Mouse (Mus musculus): ENCODE data around the gene Mrpl45.
A peak's percentile ranks its signal among the peaks of the same experiment; 100 is the strongest.

The Mrpl45 gene

DNA sequence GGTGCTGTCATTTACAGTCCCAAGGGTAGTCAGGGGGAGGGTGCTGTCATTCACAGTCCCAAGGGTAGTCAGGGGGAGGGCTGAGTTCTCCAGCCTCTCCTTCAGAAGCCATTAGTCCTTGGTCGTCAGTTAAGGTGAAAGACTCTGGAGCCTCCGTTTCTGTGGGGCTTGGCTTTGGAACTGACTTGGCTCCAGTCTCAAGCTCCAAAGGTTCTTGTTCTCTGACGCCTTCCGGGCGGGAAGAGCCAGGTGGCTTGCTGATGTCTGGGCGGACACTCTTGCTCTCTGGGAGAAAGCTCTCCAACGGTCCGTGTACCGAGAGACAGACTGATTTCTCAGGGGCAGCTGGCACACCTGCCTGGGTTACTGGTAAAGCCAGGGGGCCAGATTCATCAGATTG, 18.9 kb downstream of the Mrpl45 start:
- no peak for DNase-seq

DNA sequence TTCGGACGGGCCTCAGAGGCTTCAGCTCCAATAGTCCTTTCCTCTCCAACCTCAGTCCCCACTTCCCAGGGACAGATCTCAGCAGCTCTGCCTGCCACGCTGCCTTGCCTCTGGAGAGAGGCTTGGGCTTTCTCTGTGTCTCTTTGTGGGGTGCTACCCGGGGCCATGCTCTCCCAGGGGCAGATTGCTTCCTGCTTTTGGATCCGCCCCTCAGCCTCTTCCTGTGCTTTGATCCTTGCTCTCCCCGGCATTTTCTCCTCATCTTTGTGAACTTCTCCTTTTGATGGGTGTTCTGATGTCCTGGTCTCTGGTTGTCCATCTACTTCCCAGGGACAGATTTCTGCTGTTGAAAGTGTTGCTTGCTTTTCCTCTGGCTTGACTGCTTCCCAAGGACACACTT, 20.7 kb downstream of the Mrpl45 start:
- DNase-seq = no peak

DNA sequence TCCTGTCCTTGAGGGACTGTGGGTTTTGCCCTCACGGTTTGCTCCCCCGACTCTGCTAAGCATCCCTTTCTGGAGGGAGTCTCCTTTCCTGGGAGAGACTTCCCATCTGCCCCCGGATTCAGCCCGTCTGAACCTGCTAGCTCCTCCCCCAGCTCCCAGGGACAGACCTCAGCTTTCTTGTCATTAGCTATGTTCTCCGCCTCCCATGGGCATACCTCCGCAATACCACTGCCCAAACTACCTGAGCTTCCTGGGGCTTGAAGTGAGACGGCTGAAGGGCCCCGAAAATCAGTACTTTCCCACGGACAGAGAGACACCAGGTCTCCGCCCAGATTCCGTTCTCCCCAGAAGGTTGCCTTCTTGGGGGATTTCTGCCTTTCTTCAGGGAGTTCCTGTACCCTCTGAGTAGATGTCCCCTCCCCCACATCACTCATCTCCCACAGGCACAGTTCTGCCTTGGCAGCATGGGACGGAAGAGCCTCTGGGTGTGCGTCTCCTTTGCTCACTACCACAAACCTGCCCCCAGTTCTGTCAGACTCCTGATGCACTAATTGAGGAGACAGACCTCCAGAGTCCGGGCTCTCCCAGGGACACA, 21.3 kb downstream of the Mrpl45 start:
- DNase-seq = no peak

DNA sequence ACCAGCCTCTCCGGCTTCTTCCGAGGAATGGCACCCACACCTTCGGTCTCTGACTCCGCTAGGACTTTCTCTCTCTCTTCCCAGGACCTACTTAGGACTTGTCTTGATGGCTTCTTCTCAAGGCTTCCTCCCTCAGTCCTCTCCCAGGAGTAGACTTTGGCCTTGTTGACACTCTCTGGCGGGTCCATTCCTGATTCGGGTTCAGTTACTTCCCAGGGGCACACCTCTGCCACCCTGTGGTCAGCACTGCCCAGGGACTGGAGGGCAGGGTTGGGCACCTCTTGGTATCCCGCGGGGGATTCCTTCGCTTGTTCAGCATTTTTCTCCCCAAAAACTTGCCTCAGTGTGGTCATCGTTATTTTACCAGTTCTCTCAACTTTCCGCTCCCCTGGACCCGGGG, 21.8 kb downstream of the Mrpl45 start:
- no peak for DNase-seq

DNA sequence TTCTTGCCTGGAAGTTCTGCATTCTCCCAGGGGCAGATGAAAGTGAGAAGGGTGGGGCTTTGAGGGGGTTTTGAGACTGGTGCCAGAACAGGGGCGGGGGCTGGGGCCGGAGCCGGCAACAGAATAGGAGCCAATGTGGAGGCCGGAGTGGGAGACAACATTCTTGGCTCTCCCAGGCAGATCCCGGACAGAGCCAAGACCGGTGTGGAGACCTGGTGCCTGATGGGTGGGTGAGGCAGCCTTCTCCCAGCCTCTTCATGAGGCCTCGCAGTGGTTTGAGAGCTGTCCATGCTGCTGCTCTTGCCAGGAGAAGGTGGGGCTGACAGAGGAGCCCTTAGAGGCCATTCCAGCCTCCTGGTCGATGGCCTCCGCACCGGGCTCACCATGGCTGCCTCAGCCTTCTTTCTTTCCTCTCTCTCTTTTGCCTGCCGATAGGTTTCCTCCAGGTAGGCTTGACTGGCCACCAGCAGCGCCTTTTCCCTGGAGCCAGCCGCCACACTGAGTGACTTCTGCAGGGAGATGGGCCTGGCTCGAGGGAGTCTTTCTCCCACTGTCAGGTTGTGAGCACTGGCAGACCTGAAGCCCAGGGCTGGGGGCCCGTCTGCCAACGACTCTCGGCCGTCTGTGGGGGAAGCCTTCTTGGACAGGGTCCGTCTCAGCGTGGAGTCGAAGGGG, 22.9 kb downstream of the Mrpl45 start:
- no peak for DNase-seq

DNA sequence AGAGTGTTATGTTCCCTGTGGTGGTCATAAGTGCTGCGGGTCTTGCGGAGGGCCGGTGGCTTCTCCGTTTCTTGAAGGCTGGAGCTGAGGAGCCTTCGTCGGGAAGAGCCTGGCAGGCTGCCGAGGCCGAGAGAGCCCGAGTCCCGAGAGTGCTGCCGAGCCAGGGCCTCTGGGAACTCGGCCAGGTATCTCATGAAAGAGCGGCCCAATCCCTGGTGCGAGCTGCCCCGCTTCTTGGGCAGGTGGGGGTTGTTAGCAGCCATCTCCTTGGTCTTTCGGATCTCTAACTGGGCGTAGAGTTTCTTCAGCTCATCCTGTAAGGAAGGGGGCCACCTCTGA, 23.4 kb downstream of the Mrpl45 start:
- DNase-seq = peak; percentile 36

DNA sequence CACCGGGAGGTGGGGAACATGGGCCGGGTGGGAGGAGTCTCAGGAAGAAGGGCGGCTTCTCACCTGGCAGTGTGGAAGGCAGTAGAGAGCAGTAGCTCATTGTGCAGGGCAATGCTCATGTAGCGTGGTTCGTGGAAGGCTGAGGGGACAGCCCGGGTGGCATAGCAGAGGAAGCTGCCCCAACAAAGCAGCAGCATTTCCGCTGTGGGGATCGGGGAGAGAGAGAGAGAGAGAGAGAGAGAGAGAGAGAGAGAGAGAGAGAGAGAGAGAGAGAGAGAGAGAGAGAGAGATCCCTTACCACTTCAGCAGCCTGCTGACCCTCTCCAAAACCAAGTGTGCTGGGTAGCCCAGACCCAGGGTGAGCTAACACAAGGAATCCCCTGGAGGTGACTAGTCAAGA, 27.7 kb downstream of the Mrpl45 start:
- no peak for DNase-seq

DNA sequence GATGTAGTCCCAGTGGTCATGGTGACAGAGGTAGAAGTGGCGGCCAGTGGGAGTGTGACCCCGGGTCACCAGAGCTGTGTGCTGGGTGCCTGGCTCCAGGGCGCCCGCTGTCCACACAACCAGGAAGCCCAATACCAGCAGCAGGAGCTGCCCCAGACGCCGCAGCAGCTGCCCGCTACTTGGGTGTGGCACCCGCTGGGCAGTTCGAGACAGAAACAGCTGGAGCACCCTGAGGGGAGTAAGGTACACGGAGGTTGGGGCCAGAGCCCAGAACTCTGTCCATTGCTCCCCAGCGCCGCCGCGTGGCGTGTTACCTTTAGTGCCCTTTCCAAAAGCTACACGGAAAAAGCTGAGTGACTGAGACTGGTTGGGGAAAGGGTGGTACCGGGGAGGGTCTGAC, 28.1 kb downstream of the Mrpl45 start:
- no peak for DNase-seq

DNA sequence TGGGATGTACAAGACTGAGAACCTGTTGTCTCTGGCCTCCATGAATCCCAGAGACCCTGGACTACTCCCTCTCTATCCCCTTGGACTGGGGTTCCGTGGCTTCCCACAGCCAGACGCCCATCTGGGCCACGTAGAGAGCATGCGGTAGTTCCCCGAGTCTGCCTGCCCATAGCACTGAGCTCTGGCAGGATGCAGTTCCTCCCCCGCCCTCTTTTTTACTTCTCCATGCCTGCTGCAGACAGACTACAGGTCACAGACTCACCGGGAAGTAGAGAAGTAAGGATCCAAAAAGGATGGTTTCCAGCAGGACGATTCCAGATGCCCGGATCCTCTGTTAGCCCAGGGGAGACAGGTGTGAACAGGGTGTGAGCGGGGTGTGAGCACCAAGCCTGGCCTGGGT, 29.9 kb downstream of the Mrpl45 start:
- DNase-seq = no peak

DNA sequence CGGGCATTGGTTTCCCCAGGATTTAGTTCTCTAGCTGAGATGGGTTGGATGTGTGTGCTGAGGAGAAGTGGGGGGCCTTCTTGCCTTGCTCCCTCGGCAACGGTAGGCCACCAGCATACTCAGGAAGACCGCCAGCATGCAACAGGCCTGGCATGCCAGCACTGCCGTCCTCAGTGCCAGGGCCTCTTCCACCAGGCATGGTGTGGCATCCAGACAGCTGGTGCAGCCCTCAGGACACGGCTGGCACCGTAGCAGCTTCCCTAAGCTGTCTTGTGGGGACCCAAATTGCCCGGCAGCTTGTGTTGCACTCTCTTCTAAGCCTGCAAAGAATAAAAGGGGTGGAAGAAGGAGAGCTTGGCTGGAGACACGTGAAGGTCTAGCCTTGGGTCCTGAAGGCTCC, 30.9 kb downstream of the Mrpl45 start:
- no peak for DNase-seq

DNA sequence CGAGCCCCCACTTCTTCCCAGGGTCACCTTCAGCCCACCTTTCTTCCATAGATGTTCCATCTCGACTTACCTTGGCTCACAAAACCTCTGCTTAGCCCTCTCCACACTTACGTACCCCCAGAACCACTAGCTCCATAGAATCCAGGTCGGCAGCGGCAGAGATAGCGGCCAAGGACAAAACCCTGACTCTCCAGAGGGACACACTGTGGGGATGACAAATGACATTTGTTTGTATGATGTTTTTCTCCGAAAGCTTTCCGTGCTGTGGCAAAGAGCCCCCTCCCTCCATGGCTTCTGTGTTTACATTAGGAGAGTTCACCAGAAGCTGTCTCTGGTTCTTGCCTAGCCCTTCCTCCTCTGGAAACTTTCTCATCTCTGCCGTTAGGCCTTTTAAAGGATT, 31.8 kb downstream of the Mrpl45 start:
- no peak for DNase-seq

DNA sequence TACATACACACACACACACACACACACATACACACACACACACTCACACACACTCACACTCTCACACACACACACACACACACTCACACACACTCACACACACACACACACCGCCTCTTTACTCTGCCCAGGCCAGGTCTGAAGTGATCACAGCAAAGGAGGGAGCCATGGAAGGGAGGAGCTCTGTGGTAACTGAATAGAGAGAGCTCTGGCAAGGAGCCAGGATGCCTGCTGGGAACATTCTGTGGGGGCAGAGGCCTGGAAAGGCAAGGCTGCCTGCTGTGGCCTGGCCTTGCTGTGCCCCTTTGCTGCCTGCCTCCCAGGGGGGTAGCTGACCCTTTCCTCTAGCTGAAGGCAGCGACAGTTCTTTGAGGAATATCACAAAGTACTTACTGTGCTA, 34.5 kb downstream of the Mrpl45 start:
- DNase-seq = peak; percentile 68

DNA sequence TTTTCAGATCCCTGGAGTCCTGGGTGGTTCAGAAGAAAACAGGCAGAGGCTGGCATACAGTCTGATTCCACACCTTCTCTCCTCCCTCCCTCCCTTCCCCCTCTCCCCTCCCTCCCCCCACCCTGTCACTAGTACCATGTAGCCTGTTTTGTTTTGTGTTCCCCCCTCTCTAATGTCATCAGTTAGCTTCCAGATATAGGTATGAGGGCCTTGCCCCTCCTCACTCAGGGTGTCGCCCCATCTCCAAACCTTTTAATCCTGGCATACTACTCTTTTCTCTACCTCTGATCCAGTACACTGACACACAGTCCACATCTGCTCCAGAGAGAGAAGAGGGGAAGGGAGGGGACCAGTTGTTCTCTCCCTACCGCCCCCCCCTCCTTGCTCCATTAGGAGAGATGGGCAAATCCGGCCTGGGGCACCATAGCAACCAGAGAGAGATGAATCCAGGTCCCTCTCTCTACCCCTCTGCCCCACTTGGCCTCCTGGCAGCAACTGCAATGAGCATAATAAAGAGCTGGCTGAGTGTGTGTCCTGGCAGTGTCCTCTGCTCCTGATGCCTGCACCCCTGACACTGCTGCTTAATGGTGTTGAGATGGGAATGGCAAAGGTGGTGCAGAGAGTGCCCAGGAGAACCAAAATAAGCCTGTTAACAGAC, 36.6 kb downstream of the Mrpl45 start, which contains the start of gene Gpr179:
Gene Gpr179 (minus strand): TSS at position 51 of the 658 bp plus-strand sequence.
- DNase-seq = no peak

DNA sequence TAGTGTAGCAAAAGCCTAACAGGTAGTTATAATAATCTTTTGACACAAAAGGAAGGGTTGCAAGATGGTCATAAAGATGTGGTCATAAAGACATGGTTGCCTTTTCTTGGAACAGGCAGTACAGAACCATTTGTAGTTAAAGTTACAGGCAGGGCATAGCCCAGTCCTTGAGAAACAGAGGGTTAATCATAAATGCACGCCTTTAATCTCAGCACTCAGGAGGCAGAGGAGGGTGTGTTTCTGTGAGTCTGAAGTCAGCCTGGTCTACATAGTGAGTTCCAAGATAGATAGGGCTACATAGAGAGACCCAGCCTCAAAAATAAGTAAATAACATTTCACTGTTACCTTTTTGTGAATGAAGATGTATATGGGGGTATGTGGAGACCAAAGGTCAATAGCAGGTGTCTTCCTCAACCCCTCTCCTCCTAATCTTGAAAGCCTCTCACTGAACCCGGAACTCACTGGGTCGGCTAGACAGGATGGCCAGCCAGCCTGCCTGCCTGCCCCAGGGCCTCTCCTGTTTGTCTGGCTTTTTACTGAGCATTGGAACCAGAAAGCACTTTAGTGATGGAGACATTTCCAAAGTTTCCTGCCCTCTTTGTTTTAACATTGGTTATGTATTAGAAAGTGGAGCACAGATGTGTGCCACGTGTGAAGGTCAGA, 37.5 kb downstream of the Mrpl45 start:
- no peak for DNase-seq

DNA sequence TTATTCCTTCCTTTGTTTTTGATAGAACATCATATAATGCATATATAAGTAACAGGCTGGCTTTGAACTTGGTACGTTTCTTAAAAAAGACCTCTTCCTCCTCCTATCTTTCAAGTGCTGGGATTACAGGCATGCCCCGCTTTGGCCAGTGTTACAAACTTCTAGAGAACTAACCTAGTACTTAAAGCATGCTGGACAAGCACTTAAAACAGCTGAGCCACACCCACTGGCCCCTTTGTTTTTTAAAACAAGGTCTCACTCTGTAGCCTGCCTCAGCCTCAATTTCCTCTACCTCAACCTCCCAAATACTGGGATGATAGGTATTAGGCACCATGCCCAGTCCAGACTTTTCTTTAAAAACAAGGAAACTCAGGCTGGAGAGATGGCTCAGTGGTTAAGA, 39.1 kb downstream of the Mrpl45 start:
- DNase-seq = no peak

DNA sequence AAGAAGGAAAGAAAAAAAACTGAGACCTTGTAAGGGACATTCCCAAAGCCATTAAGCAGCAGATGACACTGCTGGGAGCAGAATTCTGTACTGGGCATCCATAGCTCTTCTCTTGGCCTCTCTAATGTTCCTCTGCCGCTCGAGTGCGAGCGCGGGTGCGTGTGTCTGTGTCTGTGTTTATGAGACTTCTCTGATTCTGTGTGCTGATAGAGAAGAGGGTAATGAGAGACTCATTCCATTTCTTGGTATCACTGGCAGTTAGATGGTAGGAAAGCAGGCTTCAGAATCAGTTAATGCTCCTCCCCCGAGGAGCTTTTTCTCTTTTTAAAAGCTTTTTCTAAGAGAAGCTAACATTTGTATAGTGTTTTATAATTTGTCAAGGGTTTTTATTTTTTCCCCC, 39.7 kb downstream of the Mrpl45 start:
- DNase-seq = no peak

DNA sequence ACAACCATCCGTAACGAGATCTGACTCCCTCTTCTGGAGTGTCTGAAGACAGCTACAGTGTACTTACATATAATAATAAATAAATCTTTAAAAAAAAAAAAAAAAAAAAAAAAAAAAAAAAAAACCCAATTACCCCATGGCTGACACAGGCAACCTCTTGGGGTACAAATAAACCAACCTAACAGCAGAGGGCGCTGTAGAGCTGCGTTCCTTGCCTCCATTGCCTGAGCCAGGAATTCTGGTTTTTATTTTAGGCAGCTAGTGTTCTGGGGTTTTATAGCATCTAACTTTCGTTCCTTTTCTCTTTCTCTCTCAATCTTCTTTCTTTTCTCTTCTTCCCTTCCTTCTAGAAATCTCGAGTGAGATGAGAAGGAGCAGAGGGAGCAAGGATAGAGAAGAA, 42.1 kb downstream of the Mrpl45 start:
- DNase-seq = peak; percentile 74

DNA sequence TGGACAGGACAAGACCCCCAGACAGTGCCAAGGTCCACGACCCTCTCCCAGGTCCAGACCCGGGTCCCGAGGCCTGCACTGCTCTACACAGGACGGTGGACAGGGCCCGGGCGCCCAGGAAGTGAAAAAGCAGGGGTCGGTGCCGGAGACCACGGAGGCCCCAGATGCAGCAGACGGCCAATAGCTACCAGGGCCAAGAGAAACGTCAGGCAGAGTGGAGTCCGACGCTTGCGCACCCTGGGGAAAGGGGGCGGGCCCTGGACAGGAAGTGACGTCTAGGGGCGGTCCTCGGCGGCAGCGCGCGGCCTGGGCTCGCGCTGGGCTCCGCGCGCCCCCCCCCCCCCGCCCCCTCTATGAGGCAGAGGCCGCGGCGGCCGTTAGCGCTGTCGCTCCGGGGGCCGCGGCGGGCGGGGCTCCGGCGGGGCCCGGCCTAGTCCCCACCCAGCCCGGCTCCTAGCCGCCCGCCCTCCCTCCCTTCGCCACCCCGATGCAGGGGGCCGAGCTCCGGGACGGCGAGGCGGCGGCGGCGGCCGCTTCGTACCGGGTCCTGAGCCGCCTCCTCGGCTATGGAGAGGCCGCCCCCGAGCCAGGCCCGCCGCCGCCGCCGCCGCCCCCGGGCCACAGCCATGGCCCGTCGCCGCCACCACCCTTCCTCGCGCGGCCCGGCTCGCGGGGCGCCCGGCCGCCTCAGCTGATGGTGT, 46.6 kb downstream of the Mrpl45 start, which contains the start of gene Socs7:
Gene Socs7 (plus strand): TSS at position 604 of the 701 bp plus-strand sequence.
- peak; percentile 96 for DNase-seq

DNA sequence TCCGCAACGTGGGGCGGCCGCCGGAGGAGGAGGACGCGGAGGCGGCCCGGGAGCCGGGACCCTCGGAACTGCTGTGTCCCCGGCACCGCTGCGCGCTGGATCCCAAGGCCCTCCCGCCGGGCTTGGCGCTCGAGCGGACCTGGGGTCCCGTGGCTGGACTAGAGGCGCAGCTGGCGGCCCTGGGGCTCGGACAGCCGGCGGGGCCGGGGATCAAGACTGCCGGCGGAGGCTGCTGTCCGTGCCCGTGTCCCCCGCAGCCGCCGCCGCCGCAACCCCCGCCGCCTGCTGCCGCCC, 47.1 kb downstream of the Mrpl45 start:
- peak; percentile 35 for DNase-seq

DNA sequence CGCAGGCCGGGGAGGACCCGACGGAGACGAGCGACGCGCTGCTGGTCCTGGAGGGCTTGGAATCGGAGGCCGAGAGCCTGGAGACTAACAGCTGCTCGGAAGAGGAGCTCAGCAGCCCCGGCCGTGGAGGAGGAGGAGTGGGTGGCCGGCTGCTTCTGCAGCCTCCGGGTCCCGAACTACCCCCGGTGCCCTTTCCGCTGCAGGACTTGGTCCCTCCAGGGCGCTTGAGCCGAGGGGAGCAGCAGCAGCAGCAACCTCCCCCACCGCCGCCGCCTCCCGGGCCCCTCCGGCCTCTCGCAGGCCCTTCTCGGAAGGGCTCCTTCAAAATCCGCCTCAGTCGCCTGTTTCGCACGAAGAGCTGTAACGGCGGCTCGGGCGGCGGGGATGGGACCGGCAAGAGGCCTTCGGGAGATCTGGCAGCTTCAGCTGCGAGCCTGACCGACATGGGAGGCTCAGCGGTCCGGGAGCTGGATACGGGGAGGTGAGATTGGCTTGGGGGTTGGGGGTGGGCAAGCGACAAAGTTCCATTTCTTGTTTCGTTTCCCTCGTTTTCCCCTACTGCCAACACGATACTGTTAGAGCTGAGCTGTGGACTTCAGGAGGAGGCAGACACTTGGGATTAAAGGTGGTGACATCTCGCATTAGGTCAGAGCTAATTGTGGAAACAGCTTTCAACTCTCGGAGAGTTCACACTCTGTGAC, 47.6 kb downstream of the Mrpl45 start:
- peak; percentile 18 for DNase-seq

DNA sequence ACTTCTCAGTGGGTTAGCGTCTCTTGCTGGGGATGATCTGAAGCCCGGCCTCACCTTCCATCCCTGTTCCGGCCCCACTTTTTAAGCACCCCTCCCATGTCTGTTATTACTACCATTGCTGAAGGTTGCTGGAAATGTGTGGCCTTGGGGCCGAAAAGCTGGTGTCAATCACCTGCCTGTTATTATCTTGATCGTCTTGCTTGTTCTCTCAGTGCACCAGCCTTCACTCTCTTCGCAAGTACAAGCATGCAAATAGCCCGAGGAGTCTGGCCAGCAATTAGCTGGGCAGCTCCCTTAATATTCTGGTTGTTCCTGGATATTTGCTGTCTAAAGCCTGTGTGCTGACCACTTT, 48.1 kb downstream of the Mrpl45 start:
- no peak for DNase-seq

DNA sequence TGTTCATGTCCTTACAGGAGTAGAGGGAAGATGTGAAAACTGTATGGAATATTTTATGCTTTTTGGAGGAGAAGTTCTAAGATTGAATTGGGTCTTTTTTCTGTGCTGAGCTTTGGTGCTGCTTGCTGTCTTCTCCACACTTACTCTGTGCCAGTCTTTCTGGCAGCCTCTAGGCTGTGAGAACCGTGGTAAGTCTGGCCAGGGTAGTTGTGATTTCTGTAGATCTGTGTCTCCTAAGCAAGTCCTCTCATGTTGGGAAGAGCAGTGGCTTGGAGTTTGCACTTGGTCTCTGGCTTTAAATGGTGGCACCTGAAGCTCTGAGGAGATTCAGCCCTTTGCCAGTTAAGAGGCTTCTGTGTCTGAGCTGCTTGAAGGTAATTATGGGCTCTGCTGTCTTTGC, 50.0 kb downstream of the Mrpl45 start:
- DNase-seq = peak; percentile 33

DNA sequence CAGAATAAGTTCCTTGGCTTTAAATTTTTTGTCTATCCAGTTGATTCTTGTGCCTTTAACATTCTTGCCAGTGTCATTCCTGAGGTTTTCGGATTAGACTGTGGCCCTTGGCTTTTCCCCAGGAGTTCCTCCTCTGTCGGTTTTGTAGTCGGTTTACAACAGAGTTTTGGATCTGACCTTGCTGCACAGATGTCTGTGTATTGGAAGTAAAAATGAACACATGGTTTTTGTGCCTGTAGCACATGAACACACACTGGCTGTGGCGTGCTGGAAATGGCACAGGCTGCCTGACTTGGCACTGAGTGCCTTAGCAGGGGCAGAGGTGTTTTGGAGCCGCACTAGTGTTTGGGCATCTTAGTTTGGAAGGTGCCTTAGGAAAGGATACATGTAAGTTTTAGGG, 53.0 kb downstream of the Mrpl45 start:
- no peak for DNase-seq

Measured in right cerebral cortex, adult 18-20 months (tissue).